In the genomic region with DNA sequence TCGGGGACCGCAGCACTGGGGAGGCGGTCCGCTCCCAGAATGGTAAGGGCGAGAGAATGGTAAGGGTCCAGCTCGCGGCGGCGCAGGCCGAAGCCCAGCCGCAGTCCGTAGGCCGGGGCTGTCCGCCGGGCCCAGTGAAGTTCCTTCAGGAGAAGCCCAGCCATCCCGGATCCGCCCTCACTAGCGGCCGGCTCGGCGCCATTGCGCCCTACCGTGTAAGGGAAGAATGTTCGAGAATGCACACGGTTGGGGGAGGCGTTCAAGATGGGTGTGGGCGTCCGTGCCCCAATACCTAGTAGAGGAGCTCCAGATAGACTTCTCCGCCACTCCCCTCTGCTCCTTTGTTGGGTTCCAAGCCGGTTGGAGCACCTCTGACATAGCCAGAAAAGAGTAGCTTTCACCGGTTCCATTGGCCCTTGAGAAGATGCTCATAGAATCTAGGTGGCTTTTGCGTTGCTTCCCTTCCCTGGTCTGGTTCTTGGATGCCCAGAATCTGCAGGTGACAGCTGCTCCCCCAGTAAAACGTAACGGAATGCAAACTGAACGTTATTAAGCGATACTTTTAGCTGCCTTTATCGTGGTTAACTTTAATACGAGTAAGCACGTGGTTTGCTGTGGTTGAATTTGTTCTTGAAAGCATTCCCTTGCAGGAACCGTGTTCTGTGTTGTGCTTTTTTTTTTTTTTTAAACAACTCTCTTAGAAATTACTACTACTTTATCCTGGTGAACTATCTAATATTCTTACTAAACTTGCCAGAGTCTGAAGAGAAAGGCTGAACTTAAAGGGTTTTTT, we compare ENCODE assay signal across 8 mouse cellular contexts. TPM values are rescaled to one million over a fixed set of nuclear protein-coding genes. Genes with fewer than 3 reads are reported as not detected.
DNase-seq lines count a peak whose midpoint lies in the region; ATAC-seq and TF ChIP-seq lines count a peak whose summit lies in the region.

No protein-coding gene starts in this region.

- peaks cover 46% of the 10 kb centered on the region for H3K36me3 ChIP-seq in thymus, adult 2 months (ENCODE audit: control insufficient read depth, insufficient read depth, low read length)
- H3K36me3 ChIP-seq in stomach, embryonic 16.5 days (ENCODE audit: control insufficient read depth, insufficient read depth, low read length): peaks cover 33% of the 10 kb centered on the region

- H3K27me3 ChIP-seq in thymus, adult 2 months (ENCODE audit: control insufficient read depth, insufficient read depth, low read length): no peaks in the 10 kb centered on the region
- H3K27me3 ChIP-seq in stomach, embryonic 16.5 days (ENCODE audit: control insufficient read depth, insufficient read depth, low read length): no peaks in the 10 kb centered on the region

- H3K27ac ChIP-seq in thymus, adult 2 months (ENCODE audit: control insufficient read depth, insufficient read depth, low read length): peak overlapping the region; percentile 43
- H3K27ac ChIP-seq in left cerebral cortex, adult 2 months: peak overlapping the region; percentile 92
- peak overlapping the region; percentile 95 for H3K27ac ChIP-seq in stomach, embryonic 16.5 days (ENCODE audit: low read length)

- TF ChIP-seq CTCF in thymus, adult 2 months (IDR thresholded peaks at IDR 0.05; ENCODE audit: borderline replicate concordance, control insufficient read depth, extremely low read depth, insufficient read depth, low read length, poor library complexity): no peak; the same call in 1 of the 2 replicates
- TF ChIP-seq CTCF in left cerebral cortex, adult 2 months (IDR thresholded peaks at IDR 0.05): no peak

- no peaks in the 10 kb centered on the region for H3K9me3 ChIP-seq in stomach, embryonic 16.5 days (replicated peaks; ENCODE audit: control insufficient read depth, low read length)

- intact Hi-C loops in left cerebral cortex, adult 2 months (cut with DNase I): loop anchor here (1.0 to 2.0 kb wide), 3 partner anchors 36 to 76 kb away; a partner anchor contains a TSS

- TF ChIP-seq POLR2A in thymus, adult 2 months (IDR thresholded peaks at IDR 0.05; ENCODE audit: control insufficient read depth, extremely low read depth, insufficient read depth, low read length, poor library complexity): no peak

- H3K9ac ChIP-seq in stomach, embryonic 16.5 days (ENCODE audit: low read length): peak overlapping the region; percentile 99

- peak; percentile 68 for DNase-seq in cerebellum, adult 9-10 months
- DNase-seq in cerebellum, adult 11-12 months: no peak
- peak; percentile 62 for DNase-seq in thymus, adult 2 months
- DNase-seq in thymus, postnatal 25 days: no peak
- DNase-seq in left cerebral cortex, adult 2 months (ENCODE audit: extremely low spot score in 1 of 2, low spot score in 2 of 2): peak; percentile 52 to 54

- WGBS in thymus, adult 2 months: under 1% methylated on average over 40 of the region's 40 CpGs
- under 1% methylated on average over 40 of the region's 40 CpGs for WGBS in stomach, embryonic 16.5 days

- ATAC-seq in erythroid progenitor cell, adult 5-6 weeks (replicated peaks; ENCODE audit: low FRiP score, poor library complexity, severe bottlenecking): peak; percentile 62
- ATAC-seq in megakaryocyte progenitor cell, adult 5-6 weeks (replicated peaks; ENCODE audit: poor library complexity): peak; percentile 49
- peak; percentile 63 for ATAC-seq in stomach, embryonic 16.5 days (ENCODE audit: insufficient read depth, low FRiP score)

- H3K4me3 ChIP-seq in thymus, adult 2 months (ENCODE audit: control insufficient read depth, insufficient read depth, low read length): peak overlapping the region; percentile 82
- H3K4me3 ChIP-seq in left cerebral cortex, adult 2 months: peak overlapping the region; percentile 88
- H3K4me3 ChIP-seq in stomach, embryonic 16.5 days (replicated peaks; ENCODE audit: low read length): peak overlapping the region; percentile 99

- H3K4me1 ChIP-seq in thymus, adult 2 months (replicated peaks; ENCODE audit: control insufficient read depth, insufficient read depth, low read length): peaks cover 5% of the 10 kb centered on the region; the same call in 1 of the 2 replicates
- H3K4me1 ChIP-seq in stomach, embryonic 16.5 days (ENCODE audit: control insufficient read depth, insufficient read depth, low read length): peaks cover 8% of the 10 kb centered on the region; the same call in 1 of the 2 replicates

- peak overlapping the region; percentile 81 for H3K4me2 ChIP-seq in stomach, embryonic 16.5 days (ENCODE audit: low read depth, low read length)

RNA-seq across cellular contexts. Expression of a gene that starts 0.6 kb away (rescaled TPM):
- 48.4 and 54.8 TPM in 2 replicates for polyA plus RNA-seq in thymus, adult 2 months (2012; rRNA removed)
- total RNA-seq in erythroid progenitor cell, adult 5-6 weeks (2015; ENCODE audit: low replicate concordance): 96.0 and 107 TPM in 2 replicates
- total RNA-seq in erythroid progenitor cell, adult 5-6 weeks (2017; ENCODE audit: low replicate concordance): 57.0 and 93.7 TPM in 2 replicates
- 10 to 100 TPM; 56.1 to 60.5 TPM for total RNA-seq in left cerebral cortex, adult 2 months (2021)
- total RNA-seq in megakaryocyte progenitor cell, adult 5-6 weeks (2015): 168 and 184 TPM in 2 replicates
- total RNA-seq in megakaryocyte progenitor cell, adult 5-6 weeks (2017): 213 TPM in 2 replicates
- polyA plus RNA-seq in stomach, embryonic 16.5 days (2015; fragmentation: Nextera tagmentation; extraction: Ambion mirVana): 120 and 141 TPM in 2 replicates

RNA-seq across cellular contexts. Expression of a gene that starts 1.3 kb away (rescaled TPM):
- 82.2 and 93.1 TPM in 2 replicates for polyA plus RNA-seq in thymus, adult 2 months (2012; rRNA removed)
- total RNA-seq in erythroid progenitor cell, adult 5-6 weeks (2015; ENCODE audit: low replicate concordance): 136 and 173 TPM in 2 replicates
- 208 and 220 TPM in 2 replicates for total RNA-seq in erythroid progenitor cell, adult 5-6 weeks (2017; ENCODE audit: low replicate concordance)
- total RNA-seq in left cerebral cortex, adult 2 months (2021): 100 to 1,000 TPM; 193 to 195 TPM
- total RNA-seq in megakaryocyte progenitor cell, adult 5-6 weeks (2015): 568 and 575 TPM in 2 replicates
- 901 and 1,100 TPM in 2 replicates for total RNA-seq in megakaryocyte progenitor cell, adult 5-6 weeks (2017)
- 347 and 392 TPM in 2 replicates for polyA plus RNA-seq in stomach, embryonic 16.5 days (2015; fragmentation: Nextera tagmentation; extraction: Ambion mirVana)

RNA-seq across cellular contexts. Expression of a gene that starts 6.8 kb away (rescaled TPM):
- polyA plus RNA-seq in thymus, adult 2 months (2012; rRNA removed): 1.8 and 2.1 TPM in 2 replicates
- total RNA-seq in erythroid progenitor cell, adult 5-6 weeks (2015; ENCODE audit: low replicate concordance): 2.9 TPM in 1 of 2 replicates, not detected in the other
- total RNA-seq in erythroid progenitor cell, adult 5-6 weeks (2017; ENCODE audit: low replicate concordance): 7.4 TPM in 1 of 2 replicates, not detected in the other
- total RNA-seq in left cerebral cortex, adult 2 months (2021): 1 to 10 TPM; 2.8 to 4.0 TPM
- total RNA-seq in megakaryocyte progenitor cell, adult 5-6 weeks (2015): 1.3 and 1.4 TPM in 2 replicates
- 3.5 TPM in 1 of 2 replicates, not detected in the other for total RNA-seq in megakaryocyte progenitor cell, adult 5-6 weeks (2017)
- polyA plus RNA-seq in stomach, embryonic 16.5 days (2015; fragmentation: Nextera tagmentation; extraction: Ambion mirVana): 0.42 and 1.1 TPM in 2 replicates

RNA-seq across cellular contexts. Expression of a gene that starts 23.6 kb away (rescaled TPM):
- 0.19 and 0.37 TPM in 2 replicates for polyA plus RNA-seq in thymus, adult 2 months (2012; rRNA removed)
- not detected in 2 replicates for total RNA-seq in erythroid progenitor cell, adult 5-6 weeks (2015; ENCODE audit: low replicate concordance)
- not detected in 2 replicates for total RNA-seq in erythroid progenitor cell, adult 5-6 weeks (2017; ENCODE audit: low replicate concordance)
- 1 to 10 TPM; 5.0 TPM for total RNA-seq in left cerebral cortex, adult 2 months (2021)
- total RNA-seq in megakaryocyte progenitor cell, adult 5-6 weeks (2015): 0.07 TPM in 1 of 2 replicates, not detected in the other
- 0.30 and 0.54 TPM in 2 replicates for total RNA-seq in megakaryocyte progenitor cell, adult 5-6 weeks (2017)
- polyA plus RNA-seq in stomach, embryonic 16.5 days (2015; fragmentation: Nextera tagmentation; extraction: Ambion mirVana): 1.2 and 1.5 TPM in 2 replicates

RNA-seq across cellular contexts. Expression of a gene that starts 41.0 kb away (rescaled TPM):
- polyA plus RNA-seq in thymus, adult 2 months (2012; rRNA removed): 0.24 TPM in 1 of 2 replicates, not detected in the other
- total RNA-seq in erythroid progenitor cell, adult 5-6 weeks (2015; ENCODE audit: low replicate concordance): not detected in 2 replicates
- total RNA-seq in erythroid progenitor cell, adult 5-6 weeks (2017; ENCODE audit: low replicate concordance): not detected in 2 replicates
- total RNA-seq in left cerebral cortex, adult 2 months (2021): not detected
- not detected in 2 replicates for total RNA-seq in megakaryocyte progenitor cell, adult 5-6 weeks (2015)
- not detected in 2 replicates for total RNA-seq in megakaryocyte progenitor cell, adult 5-6 weeks (2017)
- 0.09 TPM in 1 of 2 replicates, not detected in the other for polyA plus RNA-seq in stomach, embryonic 16.5 days (2015; fragmentation: Nextera tagmentation; extraction: Ambion mirVana)

Comparison
In these comparisons a context has a peak if more than half of its experiments do, and no peak if none do; other contexts are left out.
1. DNase-seq: peak in cerebellum, adult 9-10 months (single experiment), thymus, adult 2 months (single experiment) and left cerebral cortex, adult 2 months (2 of 2); none in cerebellum, adult 11-12 months (single experiment) and thymus, postnatal 25 days (single experiment).
2. H3K27ac ChIP-seq: peak in every context shown above with its lines; median percentile 95 in stomach, embryonic 16.5 days; 92 in left cerebral cortex, adult 2 months; 43 in thymus, adult 2 months.
3. Peak in every context shown above with its lines, with median percentiles within 50 percentile points of each other: H3K4me3 ChIP-seq and ATAC-seq.